Mouse (Mus musculus) kidney, adult 2 months (tissue): ENCODE measurements around the gene Kras.

ENCODE experiments used
- CTCF ChIP-seq: fragments of 200-500 bp; conservative IDR thresholded peaks from 2 replicates; pipeline ENCODE4 v1.5.1; 2011; ENCODE audit warnings: low read depth, mild to moderate bottlenecking, control low read depth, low read length, moderate library complexity, mixed read lengths; ENCODE audit not compliant: insufficient read depth, insufficient read length
- POLR2A ChIP-seq: fragments of 200-500 bp; IDR thresholded peaks from one replicate; pipeline ENCODE4 v1.6.1; 2011; ENCODE audit warnings: low read depth, low read length, control low read depth

GRCm38 (mm10) chr6:145277138-145277763 lies 27.2 kb upstream of the Kras start:
- TF ChIP-seq CTCF (no peak), POLR2A (no peak)
